Mouse (Mus musculus): ENCODE results near the gene Tenm3. TPM values are rescaled to one million over a fixed set of nuclear protein-coding genes. Genes with fewer than 3 reads are reported as not detected.

The Tenm3 gene
- polyA plus RNA-seq, 2 experiments, result 38.0 to 48.1 TPM

- H3K4me3 ChIP-seq (replicated peaks; ENCODE audit: low read length), result no peak overlapping the region
- H3K4me2 ChIP-seq (replicated peaks; ENCODE audit: low read depth, low read length, severe bottlenecking), result no peak overlapping the region
- WGBS, result 55% methylated on average over 13 of the region's 13 CpGs
- H3K27me3 ChIP-seq (ENCODE audit: control insufficient read depth, insufficient read depth, low read length), result no peaks in the 10 kb centered on the region
- H3K36me3 ChIP-seq (ENCODE audit: control insufficient read depth, insufficient read depth, low read length), result no peaks in the 10 kb centered on the region
- H3K9ac ChIP-seq (ENCODE audit: low read depth, low read length, severe bottlenecking), result no peak overlapping the region
- no peaks in the 10 kb centered on the region for H3K4me1 ChIP-seq (ENCODE audit: control insufficient read depth, insufficient read depth, low read length)
- no peak overlapping the region for H3K27ac ChIP-seq (replicated peaks; ENCODE audit: low read depth, low read length)
- no peak for TF ChIP-seq POLR2A (IDR thresholded peaks at IDR 0.05; ENCODE audit: borderline replicate concordance, extremely low read depth, insufficient read depth, insufficient read length)
- no peaks in the 10 kb centered on the region for H3K9me3 ChIP-seq (ENCODE audit: control insufficient read depth, low read length)
- ATAC-seq (ENCODE audit: low FRiP score, low read depth) (peak; percentile 85), DNase-seq (ENCODE audit: low spot score) (no peak)
These were observed 95.2 kb downstream of the Tenm3 start for GRCm38 (mm10) chr8:48748503-48749059.

- Histone ChIP-seq H3K9me3 (ENCODE audit: control insufficient read depth, low read length) (no peaks in the 10 kb centered on the region), H3K4me3 (replicated peaks; ENCODE audit: low read length) (no peak overlapping the region), H3K36me3 (ENCODE audit: control insufficient read depth, insufficient read depth, low read length) (no peaks in the 10 kb centered on the region), H3K27me3 (ENCODE audit: control insufficient read depth, insufficient read depth, low read length) (no peaks in the 10 kb centered on the region), H3K4me2 (replicated peaks; ENCODE audit: low read depth, low read length, severe bottlenecking) (no peak overlapping the region), H3K4me1 (ENCODE audit: control insufficient read depth, insufficient read depth, low read length) (peaks cover 8% of the 10 kb centered on the region; the same call in 1 of the 2 replicates), H3K27ac (replicated peaks; ENCODE audit: low read depth, low read length) (no peak overlapping the region), H3K9ac (ENCODE audit: low read depth, low read length, severe bottlenecking) (no peak overlapping the region)
- WGBS, result 93% methylated on average over 4 of the region's 4 CpGs
- no peak for ATAC-seq (ENCODE audit: low FRiP score, low read depth)
- DNase-seq (ENCODE audit: low spot score), result no peak
- TF ChIP-seq POLR2A (IDR thresholded peaks at IDR 0.05; ENCODE audit: borderline replicate concordance, extremely low read depth, insufficient read depth, insufficient read length), result no peak
These were observed 99.8 kb downstream of the Tenm3 start for GRCm38 (mm10) chr8:48743912-48744311.

- no peaks in the 10 kb centered on the region for H3K36me3 ChIP-seq (ENCODE audit: control insufficient read depth, insufficient read depth, low read length)
- H3K4me3 ChIP-seq (replicated peaks; ENCODE audit: low read length), result no peak overlapping the region
- TF ChIP-seq POLR2A (IDR thresholded peaks at IDR 0.05; ENCODE audit: borderline replicate concordance, extremely low read depth, insufficient read depth, insufficient read length), result no peak
- no peak overlapping the region for H3K4me2 ChIP-seq (replicated peaks; ENCODE audit: low read depth, low read length, severe bottlenecking)
- H3K4me1 ChIP-seq (ENCODE audit: control insufficient read depth, insufficient read depth, low read length), result peaks cover 8% of the 10 kb centered on the region; the same call in 1 of the 2 replicates
- H3K27ac ChIP-seq (replicated peaks; ENCODE audit: low read depth, low read length), result no peak overlapping the region
- H3K9ac ChIP-seq (ENCODE audit: low read depth, low read length, severe bottlenecking), result no peak overlapping the region
- no peak for DNase-seq (ENCODE audit: low spot score)
- no peak for ATAC-seq (ENCODE audit: low FRiP score, low read depth)
- 93% methylated on average over 6 of the region's 6 CpGs for WGBS
- no peaks in the 10 kb centered on the region for H3K9me3 ChIP-seq (ENCODE audit: control insufficient read depth, low read length)
- H3K27me3 ChIP-seq (ENCODE audit: control insufficient read depth, insufficient read depth, low read length), result no peaks in the 10 kb centered on the region
These were observed 101.0 kb downstream of the Tenm3 start for GRCm38 (mm10) chr8:48742741-48743140.

GRCm38 (mm10) chr8:48740951-48741350 lies 102.8 kb downstream of the Tenm3 start:
- TF ChIP-seq POLR2A (IDR thresholded peaks at IDR 0.05; ENCODE audit: borderline replicate concordance, extremely low read depth, insufficient read depth, insufficient read length), result no peak
- ATAC-seq (ENCODE audit: low FRiP score, low read depth), result peak; percentile 51; the same call in 1 of the 2 replicates
- H3K36me3 ChIP-seq (ENCODE audit: control insufficient read depth, insufficient read depth, low read length), result no peaks in the 10 kb centered on the region
- peak; percentile 73 for DNase-seq (ENCODE audit: low spot score)
- H3K9me3 ChIP-seq (ENCODE audit: control insufficient read depth, low read length), result no peaks in the 10 kb centered on the region
- no peak overlapping the region for H3K4me2 ChIP-seq (replicated peaks; ENCODE audit: low read depth, low read length, severe bottlenecking)
- H3K4me3 ChIP-seq (replicated peaks; ENCODE audit: low read length), result no peak overlapping the region
- H3K4me1 ChIP-seq (ENCODE audit: control insufficient read depth, insufficient read depth, low read length), result peaks cover 13% of the 10 kb centered on the region
- H3K27me3 ChIP-seq (ENCODE audit: control insufficient read depth, insufficient read depth, low read length), result no peaks in the 10 kb centered on the region
- no peak overlapping the region for H3K9ac ChIP-seq (ENCODE audit: low read depth, low read length, severe bottlenecking)
- WGBS, result 35% methylated on average over 11 of the region's 11 CpGs
- H3K27ac ChIP-seq (replicated peaks; ENCODE audit: low read depth, low read length), result no peak overlapping the region

GRCm38 (mm10) chr8:48740147-48740881 lies 103.4 kb downstream of the Tenm3 start:
- Histone ChIP-seq H3K9me3 (ENCODE audit: control insufficient read depth, low read length) (no peaks in the 10 kb centered on the region), H3K27me3 (ENCODE audit: control insufficient read depth, insufficient read depth, low read length) (no peaks in the 10 kb centered on the region), H3K4me1 (ENCODE audit: control insufficient read depth, insufficient read depth, low read length) (peaks cover 13% of the 10 kb centered on the region), H3K4me2 (replicated peaks; ENCODE audit: low read depth, low read length, severe bottlenecking) (peak overlapping the region; percentile 32), H3K27ac (replicated peaks; ENCODE audit: low read depth, low read length) (no peak overlapping the region), H3K9ac (ENCODE audit: low read depth, low read length, severe bottlenecking) (no peak overlapping the region), H3K36me3 (ENCODE audit: control insufficient read depth, insufficient read depth, low read length) (no peaks in the 10 kb centered on the region), H3K4me3 (replicated peaks; ENCODE audit: low read length) (0 out of 2 replicates have a peak overlapping the region, but pooled peaks have one; percentile 3)
- ATAC-seq (ENCODE audit: low FRiP score, low read depth), result peak; percentile 55
- TF ChIP-seq POLR2A (IDR thresholded peaks at IDR 0.05; ENCODE audit: borderline replicate concordance, extremely low read depth, insufficient read depth, insufficient read length), result no peak
- 53% methylated on average over 23 of the region's 23 CpGs for WGBS
- DNase-seq (ENCODE audit: low spot score), result no peak
